Mouse (Mus musculus) liver, embryonic 16.5 days (tissue): ENCODE data around the gene Mad1l1. TPM values are rescaled to one million over a fixed set of nuclear protein-coding genes. Genes with fewer than 3 reads are reported as not detected.
A peak's percentile ranks its signal among the peaks of the same experiment; 100 is the strongest.

Source experiments
- ATAC-seq: fragments of 200-750 bp; cut with Nextera tagmentation; 2 replicates; pipeline ENCODE4 v1.8.0; 2017; ENCODE audit warnings: low read depth, mild to moderate bottlenecking, moderate number of reproducible peaks, moderate library complexity
- H3K27ac ChIP-seq: fragments of 300-500 bp; sonication (generic); 2 replicates; pipeline ENCODE4 v1.5.1; 2014; ENCODE audit warnings: mild to moderate bottlenecking, low read length
- H3K27me3 ChIP-seq: fragments of 300-500 bp; sonication (generic); 2 replicates; pipeline ENCODE4 v1.6.1; 2014; ENCODE audit warnings: low read depth, low read length, mixed read lengths; ENCODE audit not compliant: control insufficient read depth, insufficient read depth
- H3K36me3 ChIP-seq: fragments of 300-500 bp; sonication (generic); 2 replicates; pipeline ENCODE4 v1.6.1; 2014; ENCODE audit warnings: mild to moderate bottlenecking; ENCODE audit not compliant: control insufficient read depth, insufficient read depth
- H3K4me1 ChIP-seq: fragments of 300-500 bp; sonication (generic); 2 replicates; pipeline ENCODE4 v1.6.1; 2014; ENCODE audit warnings: low read depth, low read length, mixed read lengths; ENCODE audit not compliant: control insufficient read depth
- H3K4me2 ChIP-seq: fragments of 300-500 bp; sonication (generic); 2 replicates; pipeline ENCODE4 v1.6.1; 2014; ENCODE audit warnings: low read depth, low read length, mixed read lengths
- H3K4me3 ChIP-seq: fragments of 300-500 bp; sonication (generic); 2 replicates; pipeline ENCODE4 v1.5.1; 2014; ENCODE audit warnings: low read depth, mild to moderate bottlenecking, low read length
- H3K9ac ChIP-seq: fragments of 300-500 bp; sonication (generic); 2 replicates; pipeline ENCODE4 v1.6.1; 2014; ENCODE audit warnings: low read depth, low read length
- H3K9me3 ChIP-seq: fragments of 300-500 bp; sonication (generic); replicated peaks from 2 replicates; pipeline ENCODE4 v1.6.1; 2016; ENCODE audit warnings: low read length; ENCODE audit not compliant: control insufficient read depth
- WGBS: fragments of 180-500 bp; shearing (Covaris S2); extraction: QIAGEN DNeasy Blood & Tissue Kit; methylation state at CpG from one replicate; pipeline ENCODE4 v1.1.7; 2014; ENCODE audit not compliant: insufficient replicate concordance; 5-methylcytosine and 5-hydroxymethylcytosine counted together
- polyA plus RNA-seq: library from polyadenylated mRNA; unstranded; fragments of >200 nt; fragmentation: Nextera tagmentation; extraction: Ambion mirVana; gene quantifications from 2 replicates; pipeline ENCODE4 v1.2.1, GENCODE M21; 2015

Gene Mad1l1
- polyA plus RNA-seq, 1 experiment from 2014 or later: 19.3 TPM

GRCm38 (mm10) chr5:140061296-140061879 lies 260.0 kb downstream of the Mad1l1 start:
- H3K4me3 ChIP-seq: no peak overlapping the region
- no peak for ATAC-seq
- H3K36me3 ChIP-seq: no peaks in the 10 kb centered on the region
- no peak overlapping the region for H3K27ac ChIP-seq
- no peaks in the 10 kb centered on the region for H3K4me1 ChIP-seq
- H3K9me3 ChIP-seq: no peaks in the 10 kb centered on the region
- H3K4me2 ChIP-seq: no peak overlapping the region
- 77% methylated on average over 6 of the region's 6 CpGs for WGBS
- H3K9ac ChIP-seq: no peak overlapping the region
- no peaks in the 10 kb centered on the region for H3K27me3 ChIP-seq

- Histone ChIP-seq H3K9me3 (no peaks in the 10 kb centered on the region), H3K9ac (no peak overlapping the region), H3K4me3 (no peak overlapping the region), H3K27me3 (no peaks in the 10 kb centered on the region), H3K27ac (no peak overlapping the region), H3K36me3 (no peaks in the 10 kb centered on the region), H3K4me2 (no peak overlapping the region), H3K4me1 (no peaks in the 10 kb centered on the region)
- no peak for ATAC-seq
- 79% methylated on average over 3 of the region's 3 CpGs for WGBS
These were observed 265.1 kb downstream of the Mad1l1 start for GRCm38 (mm10) chr5:140056291-140056690.

- Histone ChIP-seq H3K9me3 (no peaks in the 10 kb centered on the region), H3K4me3 (no peak overlapping the region), H3K9ac (no peak overlapping the region), H3K4me2 (no peak overlapping the region), H3K27me3 (no peaks in the 10 kb centered on the region), H3K4me1 (no peaks in the 10 kb centered on the region), H3K36me3 (no peaks in the 10 kb centered on the region), H3K27ac (no peak overlapping the region)
- ATAC-seq: no peak
- 72% methylated on average over 3 of the region's 3 CpGs for WGBS
These were observed 265.9 kb downstream of the Mad1l1 start for GRCm38 (mm10) chr5:140055431-140055830.

GRCm38 (mm10) chr5:140053626-140054025 lies 267.7 kb downstream of the Mad1l1 start:
- H3K9me3 ChIP-seq: no peaks in the 10 kb centered on the region
- no peak overlapping the region for H3K9ac ChIP-seq
- H3K4me3 ChIP-seq: no peak overlapping the region
- WGBS: 66% methylated on average over 3 of the region's 3 CpGs
- no peaks in the 10 kb centered on the region for H3K36me3 ChIP-seq
- H3K4me2 ChIP-seq: no peak overlapping the region
- H3K27ac ChIP-seq: no peak overlapping the region
- no peaks in the 10 kb centered on the region for H3K4me1 ChIP-seq
- no peaks in the 10 kb centered on the region for H3K27me3 ChIP-seq
- no peak for ATAC-seq

GRCm38 (mm10) chr5:140052405-140052804 lies 268.9 kb downstream of the Mad1l1 start:
- H3K36me3 ChIP-seq: no peaks in the 10 kb centered on the region
- 82% methylated on average over 3 of the region's 3 CpGs for WGBS
- no peak for ATAC-seq
- no peak overlapping the region for H3K4me2 ChIP-seq
- H3K9ac ChIP-seq: no peak overlapping the region
- H3K27ac ChIP-seq: no peak overlapping the region
- H3K9me3 ChIP-seq: no peaks in the 10 kb centered on the region
- H3K4me3 ChIP-seq: no peak overlapping the region
- H3K27me3 ChIP-seq: no peaks in the 10 kb centered on the region
- no peaks in the 10 kb centered on the region; the same call in 1 of the 2 replicates for H3K4me1 ChIP-seq

GRCm38 (mm10) chr5:140045453-140045852 lies 275.9 kb downstream of the Mad1l1 start:
- H3K9me3 ChIP-seq: no peaks in the 10 kb centered on the region
- no peak overlapping the region for H3K9ac ChIP-seq
- H3K4me1 ChIP-seq: no peaks in the 10 kb centered on the region; the same call in none of the 2 replicates
- H3K27ac ChIP-seq: no peak overlapping the region
- H3K36me3 ChIP-seq: no peaks in the 10 kb centered on the region
- no peaks in the 10 kb centered on the region for H3K27me3 ChIP-seq
- WGBS: 86% methylated on average over 2 of the region's 2 CpGs
- H3K4me2 ChIP-seq: no peak overlapping the region
- no peak overlapping the region for H3K4me3 ChIP-seq
- ATAC-seq: no peak

- no peak for ATAC-seq
- no peaks in the 10 kb centered on the region for H3K36me3 ChIP-seq
These were observed 278.4 kb downstream of the Mad1l1 start for GRCm38 (mm10) chr5:140043002-140043401.

GRCm38 (mm10) chr5:140042002-140042611 lies 279.2 kb downstream of the Mad1l1 start:
- 69% methylated on average over 3 of the region's 3 CpGs for WGBS
- H3K9ac ChIP-seq: no peak overlapping the region
- H3K4me2 ChIP-seq: no peak overlapping the region
- H3K27me3 ChIP-seq: no peaks in the 10 kb centered on the region
- H3K9me3 ChIP-seq: no peaks in the 10 kb centered on the region
- ATAC-seq: 0 out of 2 replicates have a peak, but pooled peaks have one; percentile 27
- H3K36me3 ChIP-seq: no peaks in the 10 kb centered on the region
- H3K27ac ChIP-seq: no peak overlapping the region
- H3K4me3 ChIP-seq: no peak overlapping the region
- H3K4me1 ChIP-seq: no peaks in the 10 kb centered on the region; the same call in 1 of the 2 replicates

More at GRCm38 (mm10) chr5:140043002-140043401, 278.4 kb downstream of the Mad1l1 start:
- H3K4me3 ChIP-seq: no peak overlapping the region
- H3K9ac ChIP-seq: no peak overlapping the region
- no peak overlapping the region for H3K27ac ChIP-seq
- no peak overlapping the region for H3K4me2 ChIP-seq
- no peaks in the 10 kb centered on the region for H3K27me3 ChIP-seq
- no peaks in the 10 kb centered on the region for H3K9me3 ChIP-seq
- H3K4me1 ChIP-seq: no peaks in the 10 kb centered on the region; the same call in none of the 2 replicates
- WGBS: 80% methylated on average over 1 of the region's 1 CpGs

GRCm38 (mm10) chr5:140041055-140041454 lies 280.3 kb downstream of the Mad1l1 start:
- no peak overlapping the region for H3K4me3 ChIP-seq
- no peak for ATAC-seq

More at GRCm38 (mm10) chr5:140041055-140041454, 280.3 kb downstream of the Mad1l1 start:
- WGBS: 72% methylated on average over 3 of the region's 3 CpGs
- Histone ChIP-seq H3K9me3 (no peaks in the 10 kb centered on the region), H3K4me2 (no peak overlapping the region), H3K4me1 (peaks cover 1% of the 10 kb centered on the region; the same call in 1 of the 2 replicates), H3K36me3 (no peaks in the 10 kb centered on the region), H3K9ac (no peak overlapping the region), H3K27ac (no peak overlapping the region), H3K27me3 (no peaks in the 10 kb centered on the region)
